Mouse (Mus musculus): ENCODE measurements around the gene Copb1. TPM values are rescaled to one million over a fixed set of nuclear protein-coding genes. Genes with fewer than 3 reads are reported as not detected.

Copb1 gene
- 81.2 to 90.9 TPM (median 89.1 TPM) in 4 replicates for total RNA-seq (2023; ENCODE audit: inconsistent age)

GRCm38 (mm10) chr7:114253885-114254833 lies at the start of gene Copb1:
TSS of gene Copb1 (minus strand) at chr7:114254711.

GRCm38 (mm10) chr7:114276005-114276752 lies 21.7 kb upstream of the Copb1 start, which contains the start of gene Psma1:
TSS of gene Psma1 (minus strand) at chr7:114276118.

Other genes starting within 250 kb of the Copb1 start
- gene Rras2, start 136.9 kb downstream of the Copb1 start, total RNA-seq (2023; ENCODE audit: inconsistent age), result 58.8 to 60.8 TPM (median 59.3 TPM) in 4 replicates
- gene Psma1, start 21.4 kb upstream of the Copb1 start, total RNA-seq (2023; ENCODE audit: inconsistent age), result 106 to 119 TPM (median 111 TPM) in 4 replicates
- 40.3 to 62.2 TPM (median 45.1 TPM) in 4 replicates for gene Pde3b, start 160.6 kb upstream of the Copb1 start, total RNA-seq (2023; ENCODE audit: inconsistent age)

Measured in B cell, adult (primary cell).